Mouse (Mus musculus): Measurements from ENCODE around the gene Mtor.
A peak's percentile ranks its signal among the peaks of the same experiment; 100 is the strongest.

Mtor gene

GRCm38 (mm10) chr4:148535876-148536275, 87.5 kb downstream of the Mtor start:
- DNase-seq = no peak

DNA sequence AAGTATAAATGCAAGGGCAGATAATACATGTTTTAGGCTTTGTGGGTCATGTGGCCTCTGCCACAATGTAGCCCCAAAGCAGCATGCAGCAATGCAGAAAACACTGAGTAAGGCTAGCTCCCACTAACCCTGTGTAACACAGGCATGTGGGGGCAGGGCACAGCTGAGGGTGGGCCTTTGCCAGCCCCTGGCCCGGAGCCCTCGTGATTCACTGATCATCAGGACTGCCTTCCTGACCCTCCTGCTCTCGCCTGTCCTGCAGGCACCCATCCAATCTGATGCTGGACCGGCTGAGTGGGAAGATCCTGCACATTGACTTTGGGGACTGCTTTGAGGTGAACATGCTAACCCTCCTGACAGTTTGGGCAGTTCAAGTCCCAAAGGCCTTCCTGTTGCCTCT, 100.7 kb downstream of the Mtor start:
- DNase-seq = no peak

- DNase-seq = no peak
Observed at GRCm38 (mm10) chr4:148557766-148558165, 109.4 kb downstream of the Mtor start.

GRCm38 (mm10) chr4:148558297-148559000, 110.0 kb downstream of the Mtor start, which contains the start of gene Exosc10:
Gene Exosc10, plus strand, starts transcription at chr4:148558429.
- peak; percentile 90 for DNase-seq

GRCm38 (mm10) chr4:148562676-148563075, 114.3 kb downstream of the Mtor start:
- DNase-seq = no peak

DNA sequence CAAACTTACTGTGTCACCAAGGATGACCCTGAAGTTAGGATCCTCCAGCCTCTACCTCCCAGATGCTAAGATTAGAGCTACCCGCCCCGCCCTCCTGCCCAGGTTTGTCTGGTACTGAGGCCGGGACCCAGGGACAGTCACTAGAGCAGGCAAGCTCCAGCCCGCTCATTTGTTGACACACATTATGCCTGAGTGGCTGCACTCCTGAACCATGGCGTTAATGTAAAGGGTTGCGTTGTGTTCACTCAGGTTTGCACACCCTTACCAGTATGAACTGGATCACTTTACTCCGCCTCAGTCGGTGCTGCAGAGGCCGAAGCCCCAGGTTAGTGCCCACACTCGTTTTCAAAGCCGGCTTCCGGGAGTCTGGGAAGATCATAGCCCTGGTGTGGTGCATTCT, 115.2 kb downstream of the Mtor start:
- no peak for DNase-seq

- DNase-seq = no peak
Observed at GRCm38 (mm10) chr4:148570138-148570537, 121.7 kb downstream of the Mtor start.

DNA sequence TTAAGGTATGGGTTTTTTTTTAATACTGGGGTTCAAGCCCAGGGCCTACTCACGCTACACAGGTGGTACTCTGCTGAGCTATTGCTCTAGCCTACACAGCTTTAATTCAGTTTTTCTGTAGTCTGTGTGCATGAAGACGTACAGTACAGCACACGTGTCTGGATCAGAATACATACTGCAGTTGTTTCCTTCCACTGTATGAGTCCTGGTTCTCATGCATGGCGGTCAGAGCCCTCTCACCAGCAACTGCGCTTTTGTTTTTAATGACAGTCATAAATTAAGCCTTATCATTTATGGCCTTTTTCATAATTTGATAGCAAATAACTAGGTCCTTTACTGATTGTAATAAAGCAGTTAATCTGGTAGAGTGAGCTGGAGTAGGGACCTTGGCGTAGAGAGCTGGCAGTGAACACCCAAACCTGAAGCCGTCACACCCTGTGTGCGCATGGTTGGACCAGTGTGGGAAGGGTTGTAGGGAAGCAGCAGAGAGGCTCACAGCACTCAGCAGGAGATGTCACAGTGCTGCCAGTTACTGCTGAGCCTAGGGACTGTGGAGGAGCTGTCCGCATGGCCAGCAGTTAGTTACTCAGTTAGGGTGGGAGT, 122.4 kb downstream of the Mtor start:
- no peak for DNase-seq

DNA sequence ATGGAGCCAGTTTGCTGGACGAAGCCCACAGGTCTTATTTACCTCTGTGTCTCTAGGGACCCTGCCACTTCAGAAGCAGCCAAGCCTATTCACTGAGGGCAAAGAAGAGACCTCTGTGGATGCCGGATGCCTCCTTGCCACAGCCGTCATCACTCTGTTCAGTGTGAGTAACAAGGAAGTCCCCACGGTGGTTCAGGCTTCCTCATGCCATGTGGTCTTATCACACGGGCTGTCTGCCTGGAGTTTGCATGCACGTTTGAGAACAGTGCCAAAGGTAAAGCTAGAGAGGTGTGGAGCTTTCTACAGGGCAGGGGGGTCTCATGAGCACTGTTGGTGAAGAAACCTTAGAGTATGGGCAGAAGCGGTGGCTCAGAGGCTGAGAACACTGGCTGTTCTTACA, 124.8 kb downstream of the Mtor start:
- no peak for DNase-seq

- DNase-seq = no peak
Observed at GRCm38 (mm10) chr4:148580765-148581164, 132.4 kb downstream of the Mtor start.

DNA sequence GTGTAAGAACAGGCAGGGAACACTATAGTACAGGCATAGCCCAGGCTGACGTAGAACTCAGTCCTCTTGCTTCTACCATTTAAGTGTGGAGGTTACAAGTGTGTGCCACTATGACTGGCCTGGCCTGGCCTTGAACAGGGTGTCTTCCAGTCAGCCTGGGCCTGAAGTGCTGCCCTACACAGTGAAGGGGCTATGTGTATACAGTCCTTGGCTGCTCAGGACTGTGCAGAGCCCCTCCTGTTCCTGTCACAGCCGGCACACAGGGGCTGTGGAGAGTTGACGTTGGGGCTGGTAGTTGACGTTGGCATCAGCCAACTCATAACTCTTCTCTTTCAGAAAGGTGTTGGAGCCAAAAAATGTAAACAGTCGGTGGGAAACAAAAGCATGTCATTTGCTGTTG, 133.0 kb downstream of the Mtor start:
- DNase-seq = no peak

DNA sequence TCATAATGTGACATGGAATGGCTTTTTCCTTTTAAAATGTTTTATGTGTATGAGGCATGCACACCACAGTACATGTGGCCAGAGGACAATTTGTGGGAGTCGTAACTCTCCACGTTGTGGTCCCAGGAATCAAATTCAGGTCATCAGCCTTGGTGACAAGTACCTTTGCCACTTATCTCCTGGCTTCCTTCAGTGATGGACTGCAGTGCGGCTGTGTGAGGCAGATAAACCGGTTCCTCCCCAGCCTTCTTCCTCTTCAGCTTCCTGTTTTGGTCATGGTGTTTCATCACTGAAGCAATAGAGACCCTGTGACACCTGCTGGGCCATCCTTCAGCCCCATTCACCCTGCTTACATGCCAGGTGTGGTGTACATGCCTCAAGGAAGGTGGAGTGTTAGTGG, 134.8 kb downstream of the Mtor start:
- no peak for DNase-seq

DNA sequence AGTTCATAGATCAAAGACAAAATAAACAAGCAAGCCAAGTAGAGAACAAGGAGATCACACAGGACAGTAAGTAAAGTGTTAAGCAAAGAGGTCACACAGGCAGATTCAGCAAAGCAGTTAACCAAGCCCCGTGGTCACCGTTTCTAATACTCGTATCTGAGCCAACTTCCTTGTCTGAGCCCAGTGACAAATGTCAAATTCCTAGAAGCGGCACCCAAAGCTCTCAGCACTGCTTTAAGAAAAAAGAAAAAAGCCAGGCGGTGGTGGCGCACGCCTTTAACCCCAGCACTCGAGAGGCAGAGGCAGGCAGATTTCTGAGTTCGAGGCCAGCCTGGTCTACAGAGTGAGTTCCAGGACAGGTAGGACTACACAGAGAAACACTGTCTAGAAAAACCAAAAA, 138.2 kb downstream of the Mtor start:
- no peak for DNase-seq

DNA sequence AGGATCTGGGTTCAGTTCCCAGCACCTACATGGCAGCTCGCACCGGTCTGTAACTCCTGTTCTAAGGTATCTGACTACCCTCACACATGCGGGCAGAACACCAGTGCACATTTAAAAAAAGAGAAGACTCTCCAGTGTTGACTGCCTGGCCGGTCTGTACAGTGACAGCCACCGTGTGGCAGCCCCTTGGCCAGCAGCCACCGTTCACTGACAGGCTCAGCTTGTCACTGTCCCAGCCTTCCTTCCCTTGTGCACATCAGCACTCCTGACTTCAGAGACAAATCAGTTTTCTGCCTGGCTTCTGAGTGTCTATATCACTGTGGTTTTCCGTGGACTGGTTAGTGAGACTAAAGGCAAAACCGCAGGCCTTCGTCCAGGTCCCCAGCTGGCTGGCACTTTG, 140.4 kb downstream of the Mtor start:
- DNase-seq = no peak

GRCm38 (mm10) chr4:148589565-148589964, 141.2 kb downstream of the Mtor start:
- no peak for DNase-seq

GRCm38 (mm10) chr4:148590421-148591170, 142.2 kb downstream of the Mtor start:
- DNase-seq = no peak

GRCm38 (mm10) chr4:148591171-148591630, 142.8 kb downstream of the Mtor start, which contains the start of gene Srm:
Gene Srm, plus strand, starts transcription at chr4:148591503.
- DNase-seq = peak; percentile 96

GRCm38 (mm10) chr4:148591637-148592380, 143.4 kb downstream of the Mtor start:
- no peak for DNase-seq

GRCm38 (mm10) chr4:148593996-148594395, 145.6 kb downstream of the Mtor start:
- no peak for DNase-seq

- DNase-seq = no peak
Observed at GRCm38 (mm10) chr4:148595916-148596315, 147.5 kb downstream of the Mtor start.

DNA sequence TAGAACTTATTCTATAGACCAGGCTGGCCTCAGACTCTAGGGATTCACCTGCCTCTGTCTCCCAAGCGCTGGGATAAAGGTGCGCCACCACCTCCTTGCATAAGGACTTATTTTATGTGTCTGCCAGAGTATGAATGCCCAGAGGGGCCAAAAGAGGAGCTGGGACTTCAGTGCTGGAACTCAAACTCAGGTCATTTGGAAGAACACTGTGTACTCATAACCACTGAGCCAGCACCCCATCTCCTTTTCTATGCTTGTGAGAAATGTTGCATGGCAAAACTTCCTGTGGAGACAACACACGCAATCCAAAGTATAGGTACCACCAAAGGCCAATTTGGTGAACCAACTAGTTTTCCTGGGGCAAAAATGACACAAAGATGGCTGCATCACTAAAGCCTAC, 148.3 kb downstream of the Mtor start:
- DNase-seq = no peak

- no peak for DNase-seq
Observed at GRCm38 (mm10) chr4:148598826-148599225, 150.4 kb downstream of the Mtor start.

DNA sequence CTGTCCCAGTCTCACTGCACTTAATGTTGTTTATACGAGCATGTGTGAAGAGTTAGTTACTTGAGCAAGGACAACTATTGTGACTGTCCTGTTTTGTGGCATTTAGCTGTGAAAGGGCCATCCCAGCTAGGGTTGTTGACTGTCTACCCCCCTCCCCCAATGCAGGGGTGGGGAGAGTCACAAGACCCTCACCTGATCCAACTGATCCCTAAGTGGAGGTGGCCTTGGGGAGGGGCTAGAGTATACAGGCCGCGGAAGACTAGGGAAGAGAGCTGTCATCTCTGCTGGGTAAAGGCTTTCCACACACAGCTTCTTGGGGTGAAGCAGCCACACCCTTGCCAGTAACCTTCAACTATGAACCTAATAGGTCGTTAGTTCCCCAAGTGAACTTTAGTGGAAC, 151.9 kb downstream of the Mtor start:
- DNase-seq = no peak
